Mouse (Mus musculus) hindbrain, embryonic 13.5 days (tissue): ENCODE measurements around the gene Kcnab2. TPM values are rescaled to one million over a fixed set of nuclear protein-coding genes. Genes with fewer than 3 reads are reported as not detected.

Experiments used
- ATAC-seq: fragments of 200-750 bp; cut with Nextera tagmentation; 2 replicates; pipeline ENCODE4 v1.8.0; 2017; ENCODE audit warnings: moderate TSS enrichment; ENCODE audit not compliant: low FRiP score
- H3K27ac ChIP-seq: fragments of 300-500 bp; sonication (generic); 2 replicates; pipeline ENCODE4 v1.5.1; 2015; ENCODE audit warnings: inconsistent platforms, mild to moderate bottlenecking, moderate library complexity
- H3K27me3 ChIP-seq: fragments of 300-500 bp; sonication (generic); 2 replicates; pipeline ENCODE4 v1.6.1; 2015; ENCODE audit warnings: mild to moderate bottlenecking, inconsistent platforms
- H3K36me3 ChIP-seq: fragments of 300-500 bp; sonication (generic); 2 replicates; pipeline ENCODE4 v1.6.1; 2015; ENCODE audit warnings: mild to moderate bottlenecking, inconsistent platforms
- H3K4me1 ChIP-seq: fragments of 300-500 bp; sonication (generic); replicated peaks from 2 replicates; pipeline ENCODE4 v1.6.1; 2015; ENCODE audit warnings: inconsistent platforms
- H3K4me2 ChIP-seq: fragments of 300-500 bp; sonication (generic); 2 replicates; pipeline ENCODE4 v1.6.1; 2015; ENCODE audit warnings: inconsistent platforms, mild to moderate bottlenecking, moderate library complexity
- H3K4me3 ChIP-seq: fragments of 300-500 bp; sonication (generic); 2 replicates; pipeline ENCODE4 v1.5.1; 2015; ENCODE audit warnings: mild to moderate bottlenecking, inconsistent platforms
- H3K9ac ChIP-seq: fragments of 300-500 bp; sonication (generic); 2 replicates; pipeline ENCODE4 v1.6.1; 2015; ENCODE audit warnings: mild to moderate bottlenecking, inconsistent platforms
- H3K9me3 ChIP-seq: fragments of 300-500 bp; sonication (generic); 2 replicates; pipeline ENCODE4 v1.6.1; 2016; ENCODE audit warnings: inconsistent platforms
- WGBS: fragments of 180-500 bp; shearing (Covaris S2); methylation state at CpG from one replicate; pipeline ENCODE4 v1.1.7; 2015; 5-methylcytosine and 5-hydroxymethylcytosine counted together
- polyA plus RNA-seq: library from polyadenylated mRNA; unstranded; fragments of >200 nt; fragmentation: Nextera tagmentation; extraction: Ambion mirVana; gene quantifications from 2 replicates; pipeline ENCODE4 v1.2.1, GENCODE M21; 2015

Gene Kcnab2
- polyA plus RNA-seq, 1 experiment from 2014 or later = 26.2 TPM

- H3K4me2 ChIP-seq = peak within 1 kb of the TSS; percentile 86
- peaks cover 4% of the 10 kb centered on the region for H3K9me3 ChIP-seq
- peaks cover 15% of the 10 kb centered on the region for H3K36me3 ChIP-seq
- H3K27me3 ChIP-seq = peaks cover 16% of the 10 kb centered on the region
- peak within 1 kb of the TSS; percentile 64 for H3K4me3 ChIP-seq
- no peak for ATAC-seq
- peak within 1 kb of the TSS; percentile 83 for H3K9ac ChIP-seq
- peak within 1 kb of the TSS; percentile 94 for H3K27ac ChIP-seq
- WGBS = 4% methylated on average over 18 of the region's 18 CpGs
- H3K4me1 ChIP-seq = peaks cover 43% of the 10 kb centered on the region
These were observed 1.1 kb downstream of the Kcnab2 start, which contains the start of gene Nphp4 for GRCm38 (mm10) chr4:152476427-152477023. TSS of gene Nphp4 (plus strand) at chr4:152476706.

- peak overlapping the region; percentile 64 for H3K4me3 ChIP-seq
- H3K9ac ChIP-seq = peak overlapping the region; percentile 78
- 81% methylated on average over 7 of the region's 7 CpGs for WGBS
These were observed 1.7 kb downstream of the Kcnab2 start for GRCm38 (mm10) chr4:152475941-152476340.

GRCm38 (mm10) chr4:152467951-152468350, 9.7 kb downstream of the Kcnab2 start:
- no peak overlapping the region for H3K4me2 ChIP-seq
- WGBS = 73% methylated on average over 6 of the region's 6 CpGs
- peaks cover 4% of the 10 kb centered on the region for H3K9me3 ChIP-seq
- no peak for ATAC-seq
- no peak overlapping the region for H3K9ac ChIP-seq
- peaks cover 21% of the 10 kb centered on the region for H3K36me3 ChIP-seq
- no peak overlapping the region for H3K27ac ChIP-seq
- H3K4me1 ChIP-seq = peaks cover 26% of the 10 kb centered on the region
- H3K4me3 ChIP-seq = no peak overlapping the region
- no peaks in the 10 kb centered on the region for H3K27me3 ChIP-seq

More at GRCm38 (mm10) chr4:152475941-152476340, 1.7 kb downstream of the Kcnab2 start:
- H3K36me3 ChIP-seq = peaks cover 17% of the 10 kb centered on the region
- ATAC-seq = no peak
- H3K27ac ChIP-seq = no peak overlapping the region
- peaks cover 16% of the 10 kb centered on the region for H3K27me3 ChIP-seq
- H3K9me3 ChIP-seq = peaks cover 4% of the 10 kb centered on the region
- H3K4me1 ChIP-seq = peaks cover 38% of the 10 kb centered on the region
- peak overlapping the region; percentile 86 for H3K4me2 ChIP-seq

GRCm38 (mm10) chr4:152466601-152467000, 11.1 kb downstream of the Kcnab2 start:
- Histone ChIP-seq H3K4me2 (no peak overlapping the region), H3K9me3 (0 out of 2 replicates have a peak, but pooled peaks cover 1% of the 10 kb centered on the region), H3K4me1 (peaks cover 30% of the 10 kb centered on the region), H3K27me3 (no peaks in the 10 kb centered on the region), H3K9ac (0 out of 2 replicates have a peak overlapping the region, but pooled peaks have one; percentile 24), H3K4me3 (no peak overlapping the region), H3K27ac (no peak overlapping the region), H3K36me3 (peaks cover 8% of the 10 kb centered on the region; the same call in 1 of the 2 replicates)
- no peak for ATAC-seq
- 86% methylated on average over 13 of the region's 13 CpGs for WGBS

GRCm38 (mm10) chr4:152465116-152465515, 12.6 kb downstream of the Kcnab2 start:
- 35% methylated on average over 8 of the region's 8 CpGs for WGBS
- Histone ChIP-seq H3K4me2 (no peak overlapping the region), H3K4me1 (peaks cover 30% of the 10 kb centered on the region), H3K4me3 (no peak overlapping the region), H3K9ac (no peak overlapping the region), H3K27ac (peak overlapping the region; percentile 60; the same call in 1 of the 2 replicates), H3K36me3 (0 out of 2 replicates have a peak, but pooled peaks cover 3% of the 10 kb centered on the region), H3K9me3 (no peaks in the 10 kb centered on the region), H3K27me3 (no peaks in the 10 kb centered on the region)
- ATAC-seq = no peak

- ATAC-seq = no peak
- Histone ChIP-seq H3K27ac (no peak overlapping the region), H3K9ac (no peak overlapping the region), H3K9me3 (no peaks in the 10 kb centered on the region), H3K36me3 (no peaks in the 10 kb centered on the region), H3K4me2 (no peak overlapping the region), H3K4me3 (no peak overlapping the region), H3K27me3 (no peaks in the 10 kb centered on the region), H3K4me1 (peaks cover 30% of the 10 kb centered on the region)
- 89% methylated on average over 9 of the region's 9 CpGs for WGBS
These were observed 14.5 kb downstream of the Kcnab2 start for GRCm38 (mm10) chr4:152463147-152463546.

- Histone ChIP-seq H3K4me2 (no peak overlapping the region), H3K9me3 (no peaks in the 10 kb centered on the region), H3K4me3 (no peak overlapping the region), H3K9ac (no peak overlapping the region), H3K27ac (no peak overlapping the region), H3K4me1 (peaks cover 24% of the 10 kb centered on the region), H3K27me3 (no peaks in the 10 kb centered on the region), H3K36me3 (no peaks in the 10 kb centered on the region)
- 86% methylated on average over 12 of the region's 12 CpGs for WGBS
- ATAC-seq = no peak
These were observed 15.2 kb downstream of the Kcnab2 start for GRCm38 (mm10) chr4:152462516-152462915.

GRCm38 (mm10) chr4:152457673-152458072, 20.0 kb downstream of the Kcnab2 start:
- H3K9me3 ChIP-seq = no peaks in the 10 kb centered on the region
- H3K4me2 ChIP-seq = no peak overlapping the region
- H3K36me3 ChIP-seq = no peaks in the 10 kb centered on the region
- H3K4me1 ChIP-seq = peaks cover 31% of the 10 kb centered on the region
- ATAC-seq = no peak
- no peak overlapping the region for H3K4me3 ChIP-seq
- H3K27me3 ChIP-seq = no peaks in the 10 kb centered on the region
- no peak overlapping the region for H3K9ac ChIP-seq
- no peak overlapping the region for H3K27ac ChIP-seq
- WGBS = 93% methylated on average over 4 of the region's 4 CpGs

- no peak for ATAC-seq
- Histone ChIP-seq H3K4me1 (peaks cover 30% of the 10 kb centered on the region), H3K27ac (peak overlapping the region; percentile 66), H3K27me3 (no peaks in the 10 kb centered on the region), H3K9me3 (no peaks in the 10 kb centered on the region), H3K4me3 (no peak overlapping the region), H3K4me2 (no peak overlapping the region), H3K9ac (0 out of 2 replicates have a peak overlapping the region, but pooled peaks have one; percentile 19), H3K36me3 (no peaks in the 10 kb centered on the region)
- 73% methylated on average over 18 of the region's 18 CpGs for WGBS
These were observed 21.1 kb downstream of the Kcnab2 start for GRCm38 (mm10) chr4:152456609-152457008.

GRCm38 (mm10) chr4:152454153-152454552, 23.5 kb downstream of the Kcnab2 start:
- Histone ChIP-seq H3K4me3 (no peak overlapping the region), H3K27ac (peak overlapping the region; percentile 66), H3K27me3 (no peaks in the 10 kb centered on the region), H3K9ac (no peak overlapping the region), H3K36me3 (no peaks in the 10 kb centered on the region), H3K4me1 (peaks cover 30% of the 10 kb centered on the region), H3K9me3 (no peaks in the 10 kb centered on the region), H3K4me2 (no peak overlapping the region)
- no peak for ATAC-seq
- WGBS = 68% methylated on average over 12 of the region's 12 CpGs

- Histone ChIP-seq H3K9ac (no peak overlapping the region), H3K36me3 (no peaks in the 10 kb centered on the region), H3K9me3 (no peaks in the 10 kb centered on the region), H3K4me3 (no peak overlapping the region), H3K4me1 (peaks cover 30% of the 10 kb centered on the region), H3K27ac (peak overlapping the region; percentile 66), H3K4me2 (no peak overlapping the region), H3K27me3 (no peaks in the 10 kb centered on the region)
- ATAC-seq = peak; percentile 33; the same call in 1 of the 2 replicates
- WGBS = 20% methylated on average over 10 of the region's 10 CpGs
These were observed 24.6 kb downstream of the Kcnab2 start for GRCm38 (mm10) chr4:152453079-152453478.

- no peaks in the 10 kb centered on the region for H3K27me3 ChIP-seq
- no peak overlapping the region for H3K4me3 ChIP-seq
- no peaks in the 10 kb centered on the region for H3K9me3 ChIP-seq
- no peaks in the 10 kb centered on the region for H3K36me3 ChIP-seq
- H3K27ac ChIP-seq = no peak overlapping the region
- H3K9ac ChIP-seq = no peak overlapping the region
- H3K4me1 ChIP-seq = peaks cover 23% of the 10 kb centered on the region
- no peak for ATAC-seq
- WGBS = 84% methylated on average over 6 of the region's 6 CpGs
- no peak overlapping the region for H3K4me2 ChIP-seq
These were observed 26.3 kb downstream of the Kcnab2 start for GRCm38 (mm10) chr4:152451371-152451770.

- H3K27ac ChIP-seq = no peak overlapping the region
- 67% methylated on average over 8 of the region's 8 CpGs for WGBS
These were observed 29.0 kb downstream of the Kcnab2 start for GRCm38 (mm10) chr4:152448666-152449018.

More at GRCm38 (mm10) chr4:152448666-152449018, 29.0 kb downstream of the Kcnab2 start:
- H3K9ac ChIP-seq = no peak overlapping the region
- no peaks in the 10 kb centered on the region for H3K9me3 ChIP-seq
- H3K4me2 ChIP-seq = no peak overlapping the region
- H3K4me3 ChIP-seq = no peak overlapping the region
- H3K27me3 ChIP-seq = no peaks in the 10 kb centered on the region
- ATAC-seq = no peak
- no peaks in the 10 kb centered on the region for H3K36me3 ChIP-seq
- peaks cover 21% of the 10 kb centered on the region for H3K4me1 ChIP-seq
